Mouse (Mus musculus): ENCODE measurements around the gene Efna5.

GRCm38 (mm10) chr17:62591581-62592435 is 289.3 kb downstream of the Efna5 start:
- no peak for TF ChIP-seq CTCF (IDR thresholded peaks at IDR 0.05; ENCODE audit: borderline replicate concordance, insufficient read depth, low read depth, low read length)
- TF ChIP-seq POLR2A (IDR thresholded peaks at IDR 0.05; ENCODE audit: borderline replicate concordance, insufficient read depth, low read length): no peak

Measured in cerebellum, adult 2 months (tissue).